ENCODE assay signal across 19 mouse cellular contexts in genomic region chr9:97311614-97312013, GRCm38 (mm10). TPM values are rescaled to one million over a fixed set of nuclear protein-coding genes. Genes with fewer than 3 reads are reported as not detected.
"Had no signal": no experiment of that assay in that cellular context is flagged by ENCODE, and none has a peak within 500 bp of the region (broad histone marks: within the 10 kb centered on the region; RNA-seq: fewer than 3 reads in every experiment).

No protein-coding gene starts in this region.

- H3K4me1 ChIP-seq: neural tube, embryonic 12.5 days; stomach, embryonic 15.5 days had no signal

- H3K9me3 ChIP-seq: limb, embryonic 13.5 days; midbrain, embryonic 10.5 days; neural tube, embryonic 12.5 days; stomach, embryonic 15.5 days had no signal

- DNase-seq: kidney, postnatal 10 days; kidney, postnatal 4 days; left cerebral cortex, postnatal 4 days; lung, adult 18-20 months; lung, postnatal 4 days; midbrain, embryonic 14.5 days; thymus, postnatal 4 days had no signal

- H3K27me3 ChIP-seq: neural tube, embryonic 12.5 days; stomach, embryonic 15.5 days had no signal

- H3K36me3 ChIP-seq: limb, embryonic 13.5 days; midbrain, embryonic 10.5 days; neural tube, embryonic 12.5 days; stomach, embryonic 15.5 days had no signal

- H3K9ac ChIP-seq: limb, embryonic 13.5 days; liver, embryonic 14.5 days; neural tube, embryonic 12.5 days; stomach, embryonic 15.5 days had no signal

- H3K27ac ChIP-seq: layer of hippocampus, adult 2 months; limb, embryonic 13.5 days; liver, embryonic 14.5 days; midbrain, embryonic 10.5 days; neural tube, embryonic 12.5 days; stomach, embryonic 15.5 days had no signal

- H3K4me3 ChIP-seq: layer of hippocampus, adult 2 months; limb, embryonic 13.5 days; midbrain, embryonic 10.5 days; neural tube, embryonic 12.5 days; stomach, embryonic 15.5 days had no signal

RNA-seq across cellular contexts. Expression of gene Trim42, which starts 58.1 kb away (rescaled TPM):
- total RNA-seq: layer of hippocampus, adult 2 months; layer of hippocampus, postnatal 10 days; left cerebral cortex, postnatal 4 days; liver, adult 2 months; megakaryocyte, adult 5-6 weeks; neutrophil, adult 5-6 weeks had no signal
- polyA plus RNA-seq: kidney, embryonic 14.5 days; limb, embryonic 13.5 days; liver, adult 2 months; liver, embryonic 14.5 days; lung, postnatal 0 days; midbrain, embryonic 10.5 days; midbrain, embryonic 14.5 days; neural tube, embryonic 12.5 days; stomach, embryonic 15.5 days had no signal
